Mouse (Mus musculus) embryonic facial prominence, embryonic 13.5 days (tissue): ENCODE results near the gene Olfr1387. TPM values are rescaled to one million over a fixed set of nuclear protein-coding genes. Genes with fewer than 3 reads are reported as not detected.
"Not testable (repeated sequence)": the region's sequence is repeated elsewhere in the genome, so short reads cannot be mapped to it uniquely, and the experiment has no call there.

Experiments used
- ATAC-seq: fragments of 200-750 bp; cut with Nextera tagmentation; 2 replicates; pipeline ENCODE4 v1.8.0; 2017; ENCODE audit warnings: low read depth; ENCODE audit not compliant: insufficient number of reproducible peaks, insufficient read depth, low FRiP score, low TSS enrichment
- H3K27ac ChIP-seq: fragments of 300-500 bp; sonication (generic); 2 replicates; pipeline ENCODE4 v1.5.1; 2015; ENCODE audit warnings: moderate library complexity, mild to moderate bottlenecking, inconsistent platforms
- H3K27me3 ChIP-seq: fragments of 300-500 bp; sonication (generic); 2 replicates; pipeline ENCODE4 v1.6.1; 2015; ENCODE audit warnings: mild to moderate bottlenecking, inconsistent platforms
- H3K36me3 ChIP-seq: fragments of 300-500 bp; sonication (generic); 2 replicates; pipeline ENCODE4 v1.6.1; 2015; ENCODE audit warnings: mild to moderate bottlenecking, inconsistent platforms
- H3K4me1 ChIP-seq: fragments of 300-500 bp; sonication (generic); 2 replicates; pipeline ENCODE4 v1.6.1; 2015; ENCODE audit warnings: inconsistent platforms
- H3K4me2 ChIP-seq: fragments of 300-500 bp; sonication (generic); 2 replicates; pipeline ENCODE4 v1.6.1; 2015; ENCODE audit warnings: moderate library complexity, mild to moderate bottlenecking, inconsistent platforms
- H3K4me3 ChIP-seq: fragments of 300-500 bp; sonication (generic); 2 replicates; pipeline ENCODE4 v1.5.1; 2015; ENCODE audit warnings: mild to moderate bottlenecking, inconsistent platforms
- H3K9ac ChIP-seq: fragments of 300-500 bp; sonication (generic); 2 replicates; pipeline ENCODE4 v1.6.1; 2015; ENCODE audit warnings: mild to moderate bottlenecking, inconsistent platforms
- H3K9me3 ChIP-seq: fragments of 300-500 bp; sonication (generic); 2 replicates; pipeline ENCODE4 v1.6.1; 2016; ENCODE audit warnings: inconsistent platforms
- WGBS: fragments of 180-500 bp; shearing (Covaris S2); methylation state at CpG from one replicate; pipeline ENCODE4 v1.1.7; 2015; ENCODE audit warnings: mixed read lengths; 5-methylcytosine and 5-hydroxymethylcytosine counted together
- polyA plus RNA-seq: library from polyadenylated mRNA; unstranded; fragments of >200 nt; fragmentation: Nextera tagmentation; extraction: Ambion mirVana; gene quantifications from 2 replicates; pipeline ENCODE4 v1.2.1, GENCODE M21; 2015

Gene Olfr1387
- not detected in 2 replicates for polyA plus RNA-seq

- H3K27ac ChIP-seq, result no peak within 1 kb of the TSS
- no peaks in the 10 kb centered on the region for H3K27me3 ChIP-seq
- no peak within 1 kb of the TSS for H3K4me3 ChIP-seq
- no peaks in the 10 kb centered on the region for H3K36me3 ChIP-seq
- H3K9ac ChIP-seq, result no peak within 1 kb of the TSS
- WGBS, result 79% methylated on average over 1 of the region's 1 CpGs
- ATAC-seq, result no peak
- H3K4me2 ChIP-seq, result no peak within 1 kb of the TSS
- H3K9me3 ChIP-seq, result no peaks in the 10 kb centered on the region
- H3K4me1 ChIP-seq, result no peaks in the 10 kb centered on the region
Observed at GRCm38 (mm10) chr11:49455043-49455442, at the start of gene Olfr1387. Olfr1387 (plus strand) TSS chr11:49455343.

- Histone ChIP-seq H3K4me1 (no peaks in the 10 kb centered on the region), H3K36me3 (no peaks in the 10 kb centered on the region), H3K4me2 (no peak overlapping the region), H3K9ac (no peak overlapping the region), H3K27ac (no peak overlapping the region), H3K9me3 (no peaks in the 10 kb centered on the region), H3K27me3 (no peaks in the 10 kb centered on the region), H3K4me3 (no peak overlapping the region)
- WGBS, result 77% methylated on average over 3 of the region's 3 CpGs
- ATAC-seq, result no peak
Observed at GRCm38 (mm10) chr11:49406784-49407183, 48.4 kb upstream of the Olfr1387 start.

GRCm38 (mm10) chr11:49410540-49410939 is 44.6 kb upstream of the Olfr1387 start:
- no peak overlapping the region for H3K4me3 ChIP-seq
- no peak overlapping the region for H3K9ac ChIP-seq
- 31% methylated on average over 1 of the region's 1 CpGs for WGBS
- no peaks in the 10 kb centered on the region for H3K36me3 ChIP-seq
- no peak overlapping the region for H3K4me2 ChIP-seq
- no peaks in the 10 kb centered on the region for H3K27me3 ChIP-seq
- H3K27ac ChIP-seq, result no peak overlapping the region
- ATAC-seq, result no peak
- H3K9me3 ChIP-seq, result no peaks in the 10 kb centered on the region
- H3K4me1 ChIP-seq, result no peaks in the 10 kb centered on the region

GRCm38 (mm10) chr11:49422767-49423166 is 32.4 kb upstream of the Olfr1387 start, which contains the start of gene Olfr1389:
Olfr1389 (plus strand) TSS chr11:49423067.
- Histone ChIP-seq H3K4me3 (no peak within 1 kb of the TSS), H3K9ac (no peak within 1 kb of the TSS), H3K27ac (no peak within 1 kb of the TSS), H3K4me1 (no peaks in the 10 kb centered on the region), H3K4me2 (no peak within 1 kb of the TSS), H3K36me3 (no peaks in the 10 kb centered on the region), H3K27me3 (no peaks in the 10 kb centered on the region), H3K9me3 (no peaks in the 10 kb centered on the region)
- ATAC-seq, result no peak
- WGBS, result 83% methylated on average over 2 of the region's 2 CpGs

- no peak overlapping the region for H3K4me3 ChIP-seq
- H3K27ac ChIP-seq, result no peak overlapping the region
- no peaks in the 10 kb centered on the region for H3K27me3 ChIP-seq
- H3K4me1 ChIP-seq, result no peaks in the 10 kb centered on the region
- H3K36me3 ChIP-seq, result no peaks in the 10 kb centered on the region
- H3K4me2 ChIP-seq, result no peak overlapping the region
- H3K9ac ChIP-seq, result no peak overlapping the region
- no peak for ATAC-seq
- 89% methylated on average over 1 of the region's 1 CpGs for WGBS
- no peaks in the 10 kb centered on the region for H3K9me3 ChIP-seq
Observed at GRCm38 (mm10) chr11:49425257-49425927, 29.8 kb upstream of the Olfr1387 start.

GRCm38 (mm10) chr11:49429641-49430040 is 25.5 kb upstream of the Olfr1387 start:
- Histone ChIP-seq H3K9me3 (no peaks in the 10 kb centered on the region), H3K4me3 (no peak overlapping the region), H3K9ac (no peak overlapping the region), H3K27ac (no peak overlapping the region), H3K36me3 (no peaks in the 10 kb centered on the region), H3K4me2 (no peak overlapping the region), H3K4me1 (no peaks in the 10 kb centered on the region), H3K27me3 (no peaks in the 10 kb centered on the region)
- no peak for ATAC-seq
- WGBS, result 86% methylated on average over 2 of the region's 2 CpGs

- Histone ChIP-seq H3K4me2 (no peak within 1 kb of the TSS), H3K36me3 (no peaks in the 10 kb centered on the region), H3K9ac (no peak within 1 kb of the TSS), H3K4me3 (no peak within 1 kb of the TSS), H3K4me1 (no peaks in the 10 kb centered on the region), H3K9me3 (no peaks in the 10 kb centered on the region), H3K27ac (no peak within 1 kb of the TSS), H3K27me3 (no peaks in the 10 kb centered on the region)
- ATAC-seq, result no peak
- 64% methylated on average over 3 of the region's 3 CpGs for WGBS
Observed at GRCm38 (mm10) chr11:49436411-49436810, 18.7 kb upstream of the Olfr1387 start, which contains the start of gene Olfr1388. Olfr1388 (plus strand) TSS chr11:49436624.

GRCm38 (mm10) chr11:49464746-49465145 is 9.6 kb downstream of the Olfr1387 start, which contains the start of gene Olfr1386:
Olfr1386 (plus strand) TSS chr11:49465046.
- not testable (repeated sequence) for H3K36me3 ChIP-seq, H3K4me2 ChIP-seq, H3K9me3 ChIP-seq, H3K4me3 ChIP-seq, H3K27me3 ChIP-seq, H3K9ac ChIP-seq, H3K4me1 ChIP-seq, ATAC-seq, H3K27ac ChIP-seq
- WGBS, result 72% methylated on average over 2 of the region's 3 CpGs

- H3K27me3 ChIP-seq, result no peaks in the 10 kb centered on the region
- H3K36me3 ChIP-seq, result no peaks in the 10 kb centered on the region
- ATAC-seq, result no peak
- no peak overlapping the region for H3K4me2 ChIP-seq
- H3K4me3 ChIP-seq, result no peak overlapping the region
- no peak overlapping the region for H3K9ac ChIP-seq
- H3K4me1 ChIP-seq, result no peaks in the 10 kb centered on the region
- H3K27ac ChIP-seq, result no peak overlapping the region
- WGBS, result 63% methylated on average over 4 of the region's 4 CpGs
- no peaks in the 10 kb centered on the region for H3K9me3 ChIP-seq
Observed at GRCm38 (mm10) chr11:49485973-49486372, 30.8 kb downstream of the Olfr1387 start.

- H3K27me3 ChIP-seq, H3K9me3 ChIP-seq, H3K36me3 ChIP-seq, H3K4me3 ChIP-seq, H3K9ac ChIP-seq, H3K27ac ChIP-seq, H3K4me2 ChIP-seq, H3K4me1 ChIP-seq, ATAC-seq: not testable (repeated sequence)
- 73% methylated on average over 1 of the region's 1 CpGs for WGBS
Observed at GRCm38 (mm10) chr11:49488770-49489169, 33.6 kb downstream of the Olfr1387 start, which contains the start of gene Olfr1385. Olfr1385 (plus strand) TSS chr11:49489070.
